Mouse (Mus musculus): ENCODE data around the gene Zfp248. TPM values are rescaled to one million over a fixed set of nuclear protein-coding genes. Genes with fewer than 3 reads are reported as not detected.

The Zfp248 gene
- total RNA-seq, 2 experiments from 2014 or later: 18.1 to 19.5 TPM

DNA sequence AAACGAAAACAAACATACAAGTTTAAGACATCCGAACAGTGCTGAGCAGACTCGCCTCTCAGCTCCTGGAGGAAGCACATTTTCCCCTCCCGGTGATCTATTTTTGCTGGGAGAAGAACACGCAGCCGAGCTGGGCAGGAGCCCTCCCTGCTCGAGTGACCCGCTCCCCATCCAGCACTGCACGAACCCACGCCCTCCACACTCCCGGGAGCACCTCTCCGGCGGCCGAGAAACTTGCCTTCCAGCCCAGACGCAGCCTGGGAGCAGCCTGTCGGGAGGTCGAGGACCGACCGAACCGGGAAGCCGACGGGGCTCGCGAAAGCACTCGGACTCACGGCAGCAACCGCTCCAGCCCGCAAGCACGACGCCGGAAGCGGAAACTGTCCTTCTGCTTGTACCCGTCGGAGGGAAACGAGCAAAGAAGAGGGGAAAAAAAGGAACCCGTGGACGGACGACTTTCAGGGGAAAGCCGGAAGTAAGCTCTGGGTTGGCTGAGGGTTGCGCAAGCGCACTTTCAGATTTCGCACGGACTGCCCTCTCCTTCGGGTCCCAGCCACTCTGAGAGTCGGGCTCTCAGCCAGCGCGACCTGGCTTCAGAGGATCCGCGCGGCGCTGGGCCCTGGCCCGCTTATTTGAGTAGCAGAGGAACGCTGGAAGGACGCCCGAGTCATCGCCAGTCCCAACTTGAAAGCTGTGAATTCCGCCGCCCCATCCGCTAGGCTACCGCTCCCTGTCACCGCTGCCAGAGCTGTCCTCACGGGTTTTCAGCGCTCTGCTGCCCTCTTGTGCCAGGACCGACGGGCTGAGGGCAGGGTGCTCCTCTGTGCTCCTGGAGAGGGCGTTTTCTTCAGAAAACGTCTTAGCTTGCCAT, 36.0 kb downstream of the Zfp248 start, which contains the start of gene Bms1:
Gene Bms1, minus strand, starts transcription at position 425 of the 871 bp plus-strand sequence.
- Histone ChIP-seq H3K4me3 (peak within 1 kb of the TSS; percentile 87), H3K27ac (peak within 1 kb of the TSS; percentile 93)
- peak; percentile 92 to 93 for DNase-seq (ENCODE audit: extremely low spot score in 1 of 2, low spot score in 2 of 2)
- intact Hi-C loops (cut with DNase I): loop anchor here (1.0 to 10.0 kb wide), 2 partner anchors 36 to 126 kb away; partner anchors contain the start of gene Zfp248
- peak; percentile 86 for TF ChIP-seq CTCF (IDR thresholded peaks at IDR 0.05)

DNA sequence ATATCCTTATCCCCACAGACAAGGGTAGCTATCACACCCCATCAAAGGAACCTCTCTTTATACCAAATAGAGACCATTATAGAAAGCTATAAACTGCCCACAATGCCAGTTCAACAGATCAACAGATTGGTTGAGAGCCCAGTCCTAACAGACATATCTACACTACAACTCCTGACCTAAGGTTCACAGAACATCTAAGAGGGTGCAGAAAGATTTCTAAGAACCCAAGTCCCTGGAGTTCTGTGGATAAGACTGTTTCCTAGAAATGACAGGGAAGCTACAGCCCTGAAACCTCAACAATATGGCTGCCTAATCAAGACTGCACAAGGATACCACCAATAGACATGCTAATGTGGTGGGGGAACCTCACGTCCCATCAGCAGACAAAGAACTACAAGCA, 44.9 kb downstream of the Zfp248 start:
- TF ChIP-seq CTCF (IDR thresholded peaks at IDR 0.05): no peak
- H3K27ac ChIP-seq: no peak overlapping the region
- intact Hi-C loops (cut with DNase I): loop anchor here (10.0 kb wide), 1 partner anchor 134 kb away; no protein-coding TSS in a partner anchor
- no peak overlapping the region for H3K4me3 ChIP-seq
- no peak for DNase-seq (ENCODE audit: extremely low spot score in 1 of 2, low spot score in 2 of 2)

DNA sequence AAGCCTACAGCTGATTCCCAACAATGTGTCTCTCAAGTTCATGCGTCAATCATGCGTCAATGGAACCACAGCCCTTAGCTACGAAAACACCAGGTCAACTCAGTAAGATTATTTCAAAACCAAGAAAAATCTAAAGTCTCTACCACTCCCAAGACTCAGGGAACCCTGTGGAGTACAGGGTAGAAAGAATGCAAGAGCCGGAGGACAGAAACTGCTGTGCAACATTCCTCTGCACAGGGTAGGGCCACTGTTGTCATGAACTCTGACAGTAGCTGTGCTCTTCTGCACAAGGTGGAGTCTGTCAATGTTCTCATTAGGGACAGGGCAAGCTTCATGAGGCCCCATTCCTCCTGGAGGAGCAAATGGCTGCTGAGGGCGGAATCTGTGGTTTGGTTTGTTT, 46.8 kb downstream of the Zfp248 start:
- Histone ChIP-seq H3K4me3 (no peak overlapping the region), H3K27ac (no peak overlapping the region)
- no peak for TF ChIP-seq CTCF (IDR thresholded peaks at IDR 0.05)
- no peak for DNase-seq (ENCODE audit: extremely low spot score in 1 of 2, low spot score in 2 of 2)
- intact Hi-C loops (cut with DNase I): no loop called here

DNA sequence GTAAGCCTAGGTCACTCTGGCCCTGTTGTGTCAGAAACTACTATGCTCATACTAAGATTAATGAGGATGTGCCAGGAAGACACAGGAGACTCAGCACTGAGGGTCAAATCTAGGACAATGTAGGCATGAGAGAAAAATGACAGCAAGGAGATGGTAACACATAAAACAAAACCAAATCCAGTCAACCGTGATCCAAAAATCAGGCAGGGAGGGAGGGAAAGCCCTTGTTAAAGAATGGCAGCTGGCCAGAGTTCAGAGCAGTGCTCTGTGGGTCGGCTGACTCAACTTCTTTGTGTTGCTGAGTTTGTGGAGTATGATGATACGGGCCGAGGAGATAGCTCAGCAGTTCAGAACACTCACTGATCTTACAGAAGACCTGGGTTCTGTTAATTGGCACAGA, 48.9 kb downstream of the Zfp248 start:
- intact Hi-C loops (cut with DNase I): no loop called here
- Histone ChIP-seq H3K4me3 (no peak overlapping the region), H3K27ac (no peak overlapping the region)
- TF ChIP-seq CTCF (IDR thresholded peaks at IDR 0.05): no peak
- no peak for DNase-seq (ENCODE audit: extremely low spot score in 1 of 2, low spot score in 2 of 2)

DNA sequence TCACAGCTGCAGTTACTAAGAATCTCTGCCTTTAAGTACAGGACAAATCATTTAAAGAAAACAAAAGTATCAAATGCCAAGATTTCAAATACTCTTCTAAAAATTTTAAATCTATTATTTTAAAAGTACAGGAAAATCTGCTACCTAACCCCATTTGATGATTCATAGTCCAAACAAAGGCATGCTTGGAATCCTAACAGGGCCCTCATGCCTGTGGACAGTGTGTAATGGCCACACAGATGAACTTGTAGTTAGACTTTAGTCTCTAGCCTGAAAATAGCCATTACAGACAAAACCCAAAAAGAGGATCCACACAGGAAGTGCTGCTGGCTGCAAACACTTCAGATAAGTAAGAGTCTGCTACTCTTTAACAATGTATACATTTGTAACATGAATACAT, 64.6 kb downstream of the Zfp248 start:
- no peak for TF ChIP-seq CTCF (IDR thresholded peaks at IDR 0.05)
- intact Hi-C loops (cut with DNase I): no loop called here
- H3K27ac ChIP-seq: no peak overlapping the region
- H3K4me3 ChIP-seq: no peak overlapping the region
- DNase-seq (ENCODE audit: extremely low spot score in 1 of 2, low spot score in 2 of 2): no peak

DNA sequence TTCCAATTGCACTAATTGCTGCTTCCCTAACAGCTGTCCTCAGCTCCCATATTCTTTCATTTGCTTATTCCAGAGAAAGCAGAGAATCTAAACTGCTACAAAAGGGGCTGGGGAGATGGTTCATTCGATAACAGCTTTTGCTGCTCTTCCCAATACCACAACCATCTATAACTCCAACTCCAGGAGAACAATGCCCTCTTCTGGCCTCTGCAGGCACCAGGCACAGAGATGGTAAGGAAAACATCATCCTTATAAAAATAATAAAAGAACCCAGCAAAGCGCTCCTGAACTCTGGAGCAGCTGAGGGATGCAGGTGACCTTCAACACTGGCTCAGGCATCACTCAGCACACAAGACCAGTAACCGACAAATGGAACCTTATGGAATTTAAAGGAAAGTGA, 69.4 kb downstream of the Zfp248 start:
- peak; percentile 24 for TF ChIP-seq CTCF (IDR thresholded peaks at IDR 0.05)
- no peak overlapping the region for H3K4me3 ChIP-seq
- H3K27ac ChIP-seq: no peak overlapping the region
- no peak for DNase-seq (ENCODE audit: extremely low spot score in 1 of 2, low spot score in 2 of 2)
- intact Hi-C loops (cut with DNase I): no loop called here

DNA sequence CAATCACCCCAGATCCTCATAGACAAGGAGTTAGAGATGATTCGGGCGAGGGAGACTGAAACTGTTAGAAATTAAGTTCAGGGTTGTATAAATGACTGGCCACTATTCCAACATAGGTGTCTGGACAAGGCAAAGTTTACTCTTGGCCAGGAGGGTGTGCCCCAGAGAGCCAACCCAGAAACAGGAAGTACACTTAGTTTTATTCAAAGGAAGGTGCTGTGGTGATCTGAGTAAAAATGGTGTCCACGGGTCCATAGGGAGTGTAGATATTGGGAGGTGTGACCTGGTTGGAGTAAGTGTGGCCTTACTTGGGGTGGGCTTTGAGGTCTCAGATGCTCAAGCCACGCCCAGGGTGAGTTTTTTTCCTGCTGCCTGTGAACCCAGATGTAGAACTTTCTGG, 74.1 kb downstream of the Zfp248 start:
- intact Hi-C loops (cut with DNase I): no loop called here
- H3K4me3 ChIP-seq: no peak overlapping the region
- H3K27ac ChIP-seq: no peak overlapping the region
- TF ChIP-seq CTCF (IDR thresholded peaks at IDR 0.05): no peak
- DNase-seq (ENCODE audit: extremely low spot score in 1 of 2, low spot score in 2 of 2): no peak

DNA sequence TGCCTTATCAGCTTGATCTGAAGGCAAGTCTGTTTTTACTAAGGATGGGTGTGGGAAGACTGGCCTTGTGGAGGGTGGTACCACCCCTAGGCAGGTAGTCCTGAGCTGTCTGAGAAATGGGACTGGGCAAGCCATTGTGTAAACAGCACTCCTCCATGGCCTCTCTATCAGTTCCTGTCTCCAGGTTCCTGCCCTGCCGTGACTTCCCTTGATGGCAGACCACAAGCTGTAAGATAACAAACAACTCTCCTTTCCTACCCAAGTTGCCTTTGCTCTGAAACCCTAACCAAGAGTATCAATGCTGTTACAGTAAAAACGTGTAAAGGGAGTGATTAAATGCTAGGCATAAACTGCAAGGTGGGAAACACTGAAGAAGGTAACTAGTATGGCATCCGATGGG, 74.7 kb downstream of the Zfp248 start:
- no peak for DNase-seq (ENCODE audit: extremely low spot score in 1 of 2, low spot score in 2 of 2)
- Histone ChIP-seq H3K4me3 (no peak overlapping the region), H3K27ac (no peak overlapping the region)
- TF ChIP-seq CTCF (IDR thresholded peaks at IDR 0.05): no peak
- intact Hi-C loops (cut with DNase I): no loop called here

DNA sequence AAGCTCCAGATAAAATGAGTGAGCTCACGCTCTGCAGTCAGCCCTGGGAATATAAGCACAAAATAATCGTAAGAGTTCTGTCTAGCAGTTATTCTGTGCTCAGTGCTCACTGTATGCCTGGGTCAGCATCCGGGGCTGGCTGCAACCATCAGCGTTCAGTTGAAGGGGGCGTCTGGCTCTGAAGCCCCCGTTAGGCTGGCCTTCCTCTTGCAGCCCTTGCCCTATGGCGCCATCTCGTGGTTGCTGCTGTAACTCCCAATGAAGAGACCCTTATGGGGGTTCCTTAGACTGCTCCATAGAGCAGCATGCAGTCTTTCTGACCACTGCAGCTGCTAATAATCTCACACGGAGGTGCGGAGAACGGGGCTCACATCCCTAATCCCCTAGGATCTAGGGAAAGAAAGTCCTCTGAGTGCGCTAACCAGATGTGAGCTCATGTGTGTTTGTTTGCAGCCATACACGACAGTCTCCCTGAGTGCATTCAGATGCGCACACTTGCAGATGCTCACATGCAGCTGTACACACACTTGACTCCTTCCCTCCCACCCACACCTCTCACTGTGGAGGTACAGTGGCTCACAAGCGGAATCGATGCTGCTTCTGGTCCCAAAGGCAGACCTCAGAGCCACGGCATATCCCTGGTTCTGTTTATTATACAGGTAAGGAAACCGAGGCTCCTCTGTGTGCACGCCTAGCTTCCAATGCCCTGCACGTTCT, 75.7 kb downstream of the Zfp248 start:
- H3K27ac ChIP-seq: no peak overlapping the region
- TF ChIP-seq CTCF (IDR thresholded peaks at IDR 0.05): peak; percentile 93
- DNase-seq (ENCODE audit: extremely low spot score in 1 of 2, low spot score in 2 of 2): peak; percentile 68 to 79
- intact Hi-C loops (cut with DNase I): loop anchor here (1.0 to 2.0 kb wide), 2 partner anchors 185 to 200 kb away; no protein-coding TSS in a partner anchor
- no peak overlapping the region for H3K4me3 ChIP-seq

DNA sequence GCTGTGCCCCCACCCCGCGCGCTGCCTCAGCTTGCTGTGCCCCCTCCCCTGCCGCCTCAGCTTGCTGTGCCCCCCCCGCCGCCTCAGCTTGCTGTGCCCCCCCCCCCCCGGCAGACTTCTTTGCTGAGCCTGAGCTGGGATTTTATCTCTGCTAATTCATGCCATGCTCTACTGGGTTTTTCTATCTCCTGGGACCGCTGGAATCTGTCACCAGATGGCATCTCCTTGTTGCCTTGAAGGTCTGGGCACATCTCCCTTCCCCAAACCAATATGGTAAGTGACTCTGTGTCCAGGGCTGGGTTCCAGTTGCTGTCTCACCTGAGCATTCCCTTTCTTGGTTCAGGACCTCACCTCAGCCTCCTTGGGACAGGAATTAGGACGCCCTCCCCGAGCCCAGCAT, 77.7 kb downstream of the Zfp248 start:
- intact Hi-C loops (cut with DNase I): loop anchor here (2.0 kb wide), 1 partner anchor 183 kb away; no protein-coding TSS in a partner anchor
- Histone ChIP-seq H3K27ac (no peak overlapping the region), H3K4me3 (no peak overlapping the region)
- TF ChIP-seq CTCF (IDR thresholded peaks at IDR 0.05): no peak
- no peak for DNase-seq (ENCODE audit: extremely low spot score in 1 of 2, low spot score in 2 of 2)

Small RNAs within 50 kb of the gene (microRNA-seq; reads per million reads assigned to microRNA genes)
- gene Gm25953: 0 reads per million in 2 experiments

Other genes with a start within 250 kb of the Zfp248 start
- 10 to 100 TPM; 28.7 to 31.2 TPM for gene Bms1, start 36.1 kb downstream of the Zfp248 start, total RNA-seq (2021)
- 10 to 100 TPM; 16.8 to 19.3 TPM for gene Zfp9, start 23.8 kb upstream of the Zfp248 start, total RNA-seq (2021)
- 10 to 100 TPM; 11.8 to 12.8 TPM for gene Ankrd26, start 106.7 kb upstream of the Zfp248 start, total RNA-seq (2021)